Mouse (Mus musculus) granulocyte monocyte progenitor cell, adult 5-6 weeks (primary cell): ENCODE data around the gene Irf9. TPM values are rescaled to one million over a fixed set of nuclear protein-coding genes. Genes with fewer than 3 reads are reported as not detected.

ENCODE experiments used
- ATAC-seq: replicated peaks from 2 replicates; pipeline ENCODE4 v1.8.0; 2016; ENCODE audit warnings: mild to moderate bottlenecking, moderate TSS enrichment, inconsistent platforms; ENCODE audit not compliant: poor library complexity, severe bottlenecking
- total RNA-seq, 2 experiments: library from RNA; stranded (forward) in 1 of 2; stranded (reverse) in 1 of 2; fragments of 200-712, 200-1000 nt in 1 of 2; fragments of >200 nt in 1 of 2; fragmentation: Nextera tagmentation in 1 of 2; gene quantifications; 2 replicates each; pipeline ENCODE4 v1.2.3; 2014 to 2017

Irf9 gene
- total RNA-seq, 2 experiments from 2014 or later: 21.9 to 31.2 TPM

GRCm38 (mm10) chr14:55651528-55651927 is 48.2 kb downstream of the Irf9 start:
- no peak for ATAC-seq

GRCm38 (mm10) chr14:55656935-55657334 is 53.6 kb downstream of the Irf9 start:
- no peak for ATAC-seq

- ATAC-seq: no peak
These were observed 54.6 kb downstream of the Irf9 start for GRCm38 (mm10) chr14:55658011-55658410.

Other genes starting within 250 kb of the Irf9 start
Only the 30 nearest of the 31 such genes appear.
- gene Dhrs4, start 124.8 kb upstream of the Irf9 start, total RNA-seq (2014; fragmentation: Nextera tagmentation): 47.9 and 63.5 TPM in 2 replicates
- gene Dhrs4, start 124.8 kb upstream of the Irf9 start, total RNA-seq (2017): 50.5 and 61.6 TPM in 2 replicates
- gene Carmil3, start 112.9 kb upstream of the Irf9 start, total RNA-seq (2014; fragmentation: Nextera tagmentation): not detected in 2 replicates
- gene Carmil3, start 112.9 kb upstream of the Irf9 start, total RNA-seq (2017): not detected in 2 replicates
- not detected in 2 replicates for gene Cpne6, start 93.1 kb upstream of the Irf9 start, total RNA-seq (2014; fragmentation: Nextera tagmentation)
- gene Cpne6, start 93.1 kb upstream of the Irf9 start, total RNA-seq (2017): not detected in 2 replicates
- not detected in 2 replicates for gene Nrl, start 78.6 kb upstream of the Irf9 start, total RNA-seq (2014; fragmentation: Nextera tagmentation)
- gene Nrl, start 78.6 kb upstream of the Irf9 start, total RNA-seq (2017): not detected in 2 replicates
- gene Pck2, start 63.3 kb upstream of the Irf9 start, total RNA-seq (2014; fragmentation: Nextera tagmentation): 29.0 and 38.0 TPM in 2 replicates
- 37.2 TPM in 2 replicates for gene Pck2, start 63.3 kb upstream of the Irf9 start, total RNA-seq (2017)
- 50.5 and 65.3 TPM in 2 replicates for gene Dcaf11, start 43.6 kb upstream of the Irf9 start, total RNA-seq (2014; fragmentation: Nextera tagmentation)
- gene Dcaf11, start 43.6 kb upstream of the Irf9 start, total RNA-seq (2017): 58.3 and 58.7 TPM in 2 replicates
- gene A730061H03Rik, start 43.2 kb upstream of the Irf9 start, total RNA-seq (2014; fragmentation: Nextera tagmentation): 1.9 TPM in 1 of 2 replicates, not detected in the other
- gene A730061H03Rik, start 43.2 kb upstream of the Irf9 start, total RNA-seq (2017): 1.0 TPM in 1 of 2 replicates, not detected in the other
- not detected in 2 replicates for gene Fitm1, start 28.0 kb upstream of the Irf9 start, total RNA-seq (2014; fragmentation: Nextera tagmentation)
- gene Fitm1, start 28.0 kb upstream of the Irf9 start, total RNA-seq (2017): 2.4 TPM in 1 of 2 replicates, not detected in the other
- gene Psme1, start 25.4 kb upstream of the Irf9 start, total RNA-seq (2014; fragmentation: Nextera tagmentation): 534 and 592 TPM in 2 replicates
- gene Psme1, start 25.4 kb upstream of the Irf9 start, total RNA-seq (2017): 280 and 325 TPM in 2 replicates
- gene Emc9, start 18.3 kb upstream of the Irf9 start, total RNA-seq (2014; fragmentation: Nextera tagmentation): 0.85 TPM in 1 of 2 replicates, not detected in the other
- gene Emc9, start 18.3 kb upstream of the Irf9 start, total RNA-seq (2017): 2.1 and 5.1 TPM in 2 replicates
- gene Psme2, start 12.5 kb upstream of the Irf9 start, total RNA-seq (2014; fragmentation: Nextera tagmentation): 330 and 352 TPM in 2 replicates
- 225 and 247 TPM in 2 replicates for gene Psme2, start 12.5 kb upstream of the Irf9 start, total RNA-seq (2017)
- gene Rnf31, start 11.9 kb upstream of the Irf9 start, total RNA-seq (2014; fragmentation: Nextera tagmentation): 20.1 and 21.9 TPM in 2 replicates
- gene Rnf31, start 11.9 kb upstream of the Irf9 start, total RNA-seq (2017): 9.1 and 19.8 TPM in 2 replicates
- 1.0 TPM in 1 of 2 replicates, not detected in the other for gene Rec8, start 14.5 kb downstream of the Irf9 start, total RNA-seq (2014; fragmentation: Nextera tagmentation)
- gene Rec8, start 14.5 kb downstream of the Irf9 start, total RNA-seq (2017): 0.26 TPM in 1 of 2 replicates, not detected in the other
- 47.3 and 49.7 TPM in 2 replicates for gene Ipo4, start 32.4 kb downstream of the Irf9 start, total RNA-seq (2014; fragmentation: Nextera tagmentation)
- gene Ipo4, start 32.4 kb downstream of the Irf9 start, total RNA-seq (2017): 14.3 and 25.5 TPM in 2 replicates
- gene Gm49378, start 34.3 kb downstream of the Irf9 start, total RNA-seq (2014; fragmentation: Nextera tagmentation): 8.5 and 9.1 TPM in 2 replicates
- gene Gm49378, start 34.3 kb downstream of the Irf9 start, total RNA-seq (2017): 3.5 and 4.0 TPM in 2 replicates
- gene Tm9sf1, start 40.2 kb downstream of the Irf9 start, total RNA-seq (2014; fragmentation: Nextera tagmentation): 35.0 and 59.0 TPM in 2 replicates
- 48.6 and 52.9 TPM in 2 replicates for gene Tm9sf1, start 40.2 kb downstream of the Irf9 start, total RNA-seq (2017)
- gene Tssk4, start 46.6 kb downstream of the Irf9 start, total RNA-seq (2014; fragmentation: Nextera tagmentation): 3.0 TPM in 1 of 2 replicates, not detected in the other
- 1.1 TPM in 1 of 2 replicates, not detected in the other for gene Tssk4, start 46.6 kb downstream of the Irf9 start, total RNA-seq (2017)
- 22.9 and 29.3 TPM in 2 replicates for gene Mdp1, start 56.9 kb downstream of the Irf9 start, total RNA-seq (2014; fragmentation: Nextera tagmentation)
- 21.5 and 22.6 TPM in 2 replicates for gene Mdp1, start 56.9 kb downstream of the Irf9 start, total RNA-seq (2017)
- gene Gmpr2, start 68.4 kb downstream of the Irf9 start, total RNA-seq (2014; fragmentation: Nextera tagmentation): 33.9 and 37.7 TPM in 2 replicates
- 47.1 and 57.0 TPM in 2 replicates for gene Gmpr2, start 68.4 kb downstream of the Irf9 start, total RNA-seq (2017)
- gene Nedd8, start 68.6 kb downstream of the Irf9 start, total RNA-seq (2014; fragmentation: Nextera tagmentation): 364 and 474 TPM in 2 replicates
- 274 and 353 TPM in 2 replicates for gene Nedd8, start 68.6 kb downstream of the Irf9 start, total RNA-seq (2017)
- 19.0 and 24.0 TPM in 2 replicates for gene Tinf2, start 78.2 kb downstream of the Irf9 start, total RNA-seq (2014; fragmentation: Nextera tagmentation)
- 25.7 and 27.0 TPM in 2 replicates for gene Tinf2, start 78.2 kb downstream of the Irf9 start, total RNA-seq (2017)
- gene Tgm1, start 110.4 kb downstream of the Irf9 start, total RNA-seq (2014; fragmentation: Nextera tagmentation): 0.85 and 1.8 TPM in 2 replicates
- 1.4 and 4.3 TPM in 2 replicates for gene Tgm1, start 110.4 kb downstream of the Irf9 start, total RNA-seq (2017)
- 17.9 and 20.4 TPM in 2 replicates for gene Rabggta, start 118.7 kb downstream of the Irf9 start, total RNA-seq (2014; fragmentation: Nextera tagmentation)
- 8.5 and 12.8 TPM in 2 replicates for gene Rabggta, start 118.7 kb downstream of the Irf9 start, total RNA-seq (2017)
- gene Dhrs1, start 142.1 kb downstream of the Irf9 start, total RNA-seq (2014; fragmentation: Nextera tagmentation): 54.7 and 67.7 TPM in 2 replicates
- 18.0 and 30.7 TPM in 2 replicates for gene Dhrs1, start 142.1 kb downstream of the Irf9 start, total RNA-seq (2017)
- gene Nop9, start 142.1 kb downstream of the Irf9 start, total RNA-seq (2014; fragmentation: Nextera tagmentation): 30.9 and 36.6 TPM in 2 replicates
- 35.7 and 38.6 TPM in 2 replicates for gene Nop9, start 142.1 kb downstream of the Irf9 start, total RNA-seq (2017)
- gene Cideb, start 154.9 kb downstream of the Irf9 start, total RNA-seq (2014; fragmentation: Nextera tagmentation): not detected in 2 replicates
- gene Cideb, start 154.9 kb downstream of the Irf9 start, total RNA-seq (2017): not detected in 2 replicates
- gene Ltb4r2, start 157.9 kb downstream of the Irf9 start, total RNA-seq (2014; fragmentation: Nextera tagmentation): 0.56 and 2.1 TPM in 2 replicates
- 0.34 TPM in 1 of 2 replicates, not detected in the other for gene Ltb4r2, start 157.9 kb downstream of the Irf9 start, total RNA-seq (2017)
- 19.4 and 23.3 TPM in 2 replicates for gene Ltb4r1, start 162.4 kb downstream of the Irf9 start, total RNA-seq (2014; fragmentation: Nextera tagmentation)
- gene Ltb4r1, start 162.4 kb downstream of the Irf9 start, total RNA-seq (2017): 19.8 and 25.8 TPM in 2 replicates
- gene Adcy4, start 180.5 kb downstream of the Irf9 start, total RNA-seq (2014; fragmentation: Nextera tagmentation): not detected in 2 replicates
- gene Adcy4, start 180.5 kb downstream of the Irf9 start, total RNA-seq (2017): not detected in 2 replicates
- gene Ripk3, start 185.3 kb downstream of the Irf9 start, total RNA-seq (2014; fragmentation: Nextera tagmentation): 104 and 157 TPM in 2 replicates
- 40.9 and 42.4 TPM in 2 replicates for gene Ripk3, start 185.3 kb downstream of the Irf9 start, total RNA-seq (2017)